Mouse (Mus musculus): ENCODE data around the gene Cnn2.

GRCm38 (mm10) chr10:80032799-80033480 is 44.6 kb downstream of the Cnn2 start:
- TF ChIP-seq CTCF (IDR thresholded peaks at IDR 0.05; ENCODE audit: insufficient read depth, low read length) = no peak
- no peak for TF ChIP-seq POLR2A (IDR thresholded peaks at IDR 0.05; ENCODE audit: borderline replicate concordance, extremely low read depth, low read depth, low read length)
